Mouse (Mus musculus): ENCODE measurements around the gene Scube2.

GRCm38 (mm10) chr7:109794556-109794955, 70.9 kb downstream of the Scube2 start:
- TF ChIP-seq CTCF (IDR thresholded peaks at IDR 0.05; ENCODE audit: extremely low read depth, insufficient read length, insufficient replicate concordance, low read depth, low read length) (no peak), POLR2A (IDR thresholded peaks at IDR 0.05; ENCODE audit: low read depth, low read length) (no peak)

Measured in small intestine, adult 2 months (tissue).